Comparison of ENCODE assay signal across 24 mouse cellular contexts in the genomic region with DNA sequence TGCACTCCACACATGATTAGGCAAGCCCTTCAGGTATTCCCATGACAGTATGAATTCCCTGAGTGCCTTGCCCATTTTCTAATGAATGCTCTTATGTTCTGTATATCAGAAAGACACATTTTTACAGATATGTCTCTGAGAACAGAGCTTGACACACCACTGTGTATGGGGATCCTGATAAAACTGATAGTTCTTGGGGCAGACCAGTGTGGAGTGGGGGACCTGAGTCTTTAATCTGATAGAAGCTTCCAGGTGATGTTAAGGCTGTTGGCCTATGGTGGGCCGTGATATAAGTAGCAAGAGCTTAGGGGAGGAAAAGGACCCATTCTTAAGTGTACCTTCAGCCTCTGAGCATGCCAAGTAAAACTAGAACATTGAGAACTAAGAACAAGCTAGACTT.
"Had no signal": no experiment of that assay in that cellular context is flagged by ENCODE, and none has a peak within 500 bp of the region (broad histone marks: within the 10 kb centered on the region; RNA-seq: fewer than 3 reads in every experiment).

No protein-coding gene starts in this region.

- H3K4me2 ChIP-seq: heart, embryonic 12.5 days; hindbrain, embryonic 13.5 days; hindbrain, embryonic 15.5 days; kidney, embryonic 15.5 days; limb, embryonic 13.5 days had no signal

- H3K4me1 ChIP-seq: heart, embryonic 10.5 days; hindbrain, embryonic 13.5 days; hindbrain, embryonic 15.5 days; kidney, embryonic 15.5 days had no signal

- H3K9ac ChIP-seq: heart, embryonic 12.5 days; hindbrain, embryonic 13.5 days; hindbrain, embryonic 15.5 days; kidney, embryonic 15.5 days; limb, embryonic 13.5 days had no signal

- ATAC-seq: forebrain, embryonic 16.5 days; hindbrain, postnatal 0 days; intestine, embryonic 16.5 days had no signal

- H3K9me3 ChIP-seq: heart, embryonic 10.5 days; heart, embryonic 12.5 days; hindbrain, embryonic 13.5 days; hindbrain, embryonic 15.5 days; kidney, embryonic 15.5 days; limb, embryonic 13.5 days had no signal

- DNase-seq: gastrocnemius, adult 2 months; gastrocnemius, postnatal 10 days; gastrocnemius, postnatal 25 days; heart, adult 18-20 months; heart, postnatal 10 days; heart, postnatal 36 days; kidney, adult 11 months; kidney, adult 2 months; kidney, adult 9 months; kidney, postnatal 14 days; kidney, postnatal 36 days; layer of hippocampus, adult 9-11 months; layer of hippocampus, postnatal 36 days; left cerebral cortex, postnatal 4 days had no signal

- H3K4me3 ChIP-seq: gastrocnemius, adult 2 months; heart, embryonic 10.5 days; heart, embryonic 12.5 days; hindbrain, embryonic 13.5 days; hindbrain, embryonic 15.5 days; kidney, embryonic 15.5 days; limb, embryonic 13.5 days had no signal

- H3K27ac ChIP-seq: gastrocnemius, adult 2 months; heart, embryonic 10.5 days; hindbrain, embryonic 13.5 days; hindbrain, embryonic 15.5 days; hindbrain, postnatal 0 days; kidney, embryonic 15.5 days; kidney, postnatal 0 days; limb, embryonic 13.5 days had no signal

- H3K27me3 ChIP-seq: heart, embryonic 12.5 days; hindbrain, embryonic 13.5 days; hindbrain, embryonic 15.5 days; kidney, embryonic 15.5 days; limb, embryonic 13.5 days had no signal

- H3K36me3 ChIP-seq: hindbrain, embryonic 13.5 days; hindbrain, embryonic 15.5 days had no signal
